Mouse (Mus musculus): ENCODE results near the gene Olfr1202. TPM values are rescaled to one million over a fixed set of nuclear protein-coding genes. Genes with fewer than 3 reads are reported as not detected.

The Olfr1202 gene
- total and polyA plus RNA-seq, 2 experiments from 2014 or later, result not detected

DNA sequence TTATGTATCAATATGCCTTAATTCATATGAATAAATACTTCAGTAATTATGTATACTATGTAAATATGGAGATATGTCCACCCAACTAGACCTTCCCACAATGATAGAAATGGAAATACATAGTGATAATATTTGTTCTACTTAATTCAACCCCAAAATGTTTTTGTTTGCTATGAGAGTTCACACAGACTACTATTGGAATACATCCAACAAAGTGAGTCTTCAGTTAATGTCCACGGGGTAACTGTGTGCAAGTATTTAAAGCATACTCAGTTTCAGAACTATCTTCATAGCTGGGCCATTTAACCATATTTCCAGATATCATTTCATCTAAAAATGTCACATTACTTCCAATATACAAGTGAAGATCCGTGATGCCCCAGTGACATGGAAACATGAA is 48.6 kb downstream of the Olfr1202 start, which contains the start of gene Olfr1206:
Gene Olfr1206, plus strand, starts transcription at position 301 of the 400 bp plus-strand sequence.
- Histone ChIP-seq H3K9me3 (replicated peaks; ENCODE audit: control insufficient read depth, low read length) (no peaks in the 10 kb centered on the region), H3K4me2 (ENCODE audit: low read depth, low read length) (no peak within 1 kb of the TSS), H3K27me3 (ENCODE audit: control insufficient read depth, insufficient read depth, low read length) (no peaks in the 10 kb centered on the region), H3K4me3 (ENCODE audit: low read depth, low read length) (no peak within 1 kb of the TSS), H3K36me3 (replicated peaks; ENCODE audit: control insufficient read depth, insufficient read depth, low read length) (no peaks in the 10 kb centered on the region), H3K9ac (replicated peaks; ENCODE audit: low read depth, low read length) (no peak within 1 kb of the TSS), H3K27ac (ENCODE audit: low read depth) (no peak within 1 kb of the TSS), H3K4me1 (ENCODE audit: control insufficient read depth, insufficient read depth) (no peaks in the 10 kb centered on the region)
- no peak for ATAC-seq (ENCODE audit: insufficient read depth, low read depth)
- TF ChIP-seq EP300 (IDR thresholded peaks at IDR 0.05; ENCODE audit: low read depth) (no peak), CTCF (IDR thresholded peaks at IDR 0.05; ENCODE audit: low read depth) (no peak)
- WGBS, result 52% methylated on average over 2 of the region's 2 CpGs
- no peak for DNase-seq (ENCODE audit: low spot score)

Other genes with a start within 250 kb of the Olfr1202 start
- not detected in 2 replicates for gene Olfr1189, start 228.0 kb upstream of the Olfr1202 start, total RNA-seq (2014; rRNA removed; ENCODE audit: low replicate concordance)
- not detected in 2 replicates for gene Olfr1189, start 228.0 kb upstream of the Olfr1202 start, polyA plus RNA-seq (2015; fragmentation: Nextera tagmentation; extraction: Ambion mirVana)
- gene Olfr1191-ps1, start 174.0 kb upstream of the Olfr1202 start, total RNA-seq (2014; rRNA removed; ENCODE audit: low replicate concordance), result not detected in 2 replicates
- not detected in 2 replicates for gene Olfr1191-ps1, start 174.0 kb upstream of the Olfr1202 start, polyA plus RNA-seq (2015; fragmentation: Nextera tagmentation; extraction: Ambion mirVana)
- gene Olfr1192-ps1, start 166.0 kb upstream of the Olfr1202 start, total RNA-seq (2014; rRNA removed; ENCODE audit: low replicate concordance), result not detected in 2 replicates
- not detected in 2 replicates for gene Olfr1192-ps1, start 166.0 kb upstream of the Olfr1202 start, polyA plus RNA-seq (2015; fragmentation: Nextera tagmentation; extraction: Ambion mirVana)
- gene Olfr1193, start 138.9 kb upstream of the Olfr1202 start, total RNA-seq (2014; rRNA removed; ENCODE audit: low replicate concordance), result not detected in 2 replicates
- gene Olfr1193, start 138.9 kb upstream of the Olfr1202 start, polyA plus RNA-seq (2015; fragmentation: Nextera tagmentation; extraction: Ambion mirVana), result not detected in 2 replicates
- gene Olfr1195, start 125.3 kb upstream of the Olfr1202 start, total RNA-seq (2014; rRNA removed; ENCODE audit: low replicate concordance), result not detected in 2 replicates
- gene Olfr1195, start 125.3 kb upstream of the Olfr1202 start, polyA plus RNA-seq (2015; fragmentation: Nextera tagmentation; extraction: Ambion mirVana), result not detected in 2 replicates
- not detected in 2 replicates for gene Olfr1196, start 109.9 kb upstream of the Olfr1202 start, total RNA-seq (2014; rRNA removed; ENCODE audit: low replicate concordance)
- not detected in 2 replicates for gene Olfr1196, start 109.9 kb upstream of the Olfr1202 start, polyA plus RNA-seq (2015; fragmentation: Nextera tagmentation; extraction: Ambion mirVana)
- gene Olfr1197, start 82.1 kb upstream of the Olfr1202 start, total RNA-seq (2014; rRNA removed; ENCODE audit: low replicate concordance), result not detected in 2 replicates
- gene Olfr1197, start 82.1 kb upstream of the Olfr1202 start, polyA plus RNA-seq (2015; fragmentation: Nextera tagmentation; extraction: Ambion mirVana), result not detected in 2 replicates
- not detected in 2 replicates for gene Olfr1198, start 63.1 kb upstream of the Olfr1202 start, total RNA-seq (2014; rRNA removed; ENCODE audit: low replicate concordance)
- not detected in 2 replicates for gene Olfr1198, start 63.1 kb upstream of the Olfr1202 start, polyA plus RNA-seq (2015; fragmentation: Nextera tagmentation; extraction: Ambion mirVana)
- gene Olfr1199, start 54.0 kb upstream of the Olfr1202 start, total RNA-seq (2014; rRNA removed; ENCODE audit: low replicate concordance), result not detected in 2 replicates
- gene Olfr1199, start 54.0 kb upstream of the Olfr1202 start, polyA plus RNA-seq (2015; fragmentation: Nextera tagmentation; extraction: Ambion mirVana), result not detected in 2 replicates
- gene Olfr1200, start 44.0 kb upstream of the Olfr1202 start, total RNA-seq (2014; rRNA removed; ENCODE audit: low replicate concordance), result not detected in 2 replicates
- gene Olfr1200, start 44.0 kb upstream of the Olfr1202 start, polyA plus RNA-seq (2015; fragmentation: Nextera tagmentation; extraction: Ambion mirVana), result not detected in 2 replicates
- gene Olfr1201, start 21.5 kb upstream of the Olfr1202 start, total RNA-seq (2014; rRNA removed; ENCODE audit: low replicate concordance), result not detected in 2 replicates
- gene Olfr1201, start 21.5 kb upstream of the Olfr1202 start, polyA plus RNA-seq (2015; fragmentation: Nextera tagmentation; extraction: Ambion mirVana), result not detected in 2 replicates
- gene Olfr1205, start 15.2 kb downstream of the Olfr1202 start, total RNA-seq (2014; rRNA removed; ENCODE audit: low replicate concordance), result not detected in 2 replicates
- gene Olfr1205, start 15.2 kb downstream of the Olfr1202 start, polyA plus RNA-seq (2015; fragmentation: Nextera tagmentation; extraction: Ambion mirVana), result not detected in 2 replicates
- gene Olfr1204, start 34.8 kb downstream of the Olfr1202 start, total RNA-seq (2014; rRNA removed; ENCODE audit: low replicate concordance), result not detected in 2 replicates
- gene Olfr1204, start 34.8 kb downstream of the Olfr1202 start, polyA plus RNA-seq (2015; fragmentation: Nextera tagmentation; extraction: Ambion mirVana), result not detected in 2 replicates
- not detected in 2 replicates for gene Olfr1206, start 48.7 kb downstream of the Olfr1202 start, total RNA-seq (2014; rRNA removed; ENCODE audit: low replicate concordance)
- gene Olfr1206, start 48.7 kb downstream of the Olfr1202 start, polyA plus RNA-seq (2015; fragmentation: Nextera tagmentation; extraction: Ambion mirVana), result not detected in 2 replicates
- not detected in 2 replicates for gene Olfr1208, start 87.8 kb downstream of the Olfr1202 start, total RNA-seq (2014; rRNA removed; ENCODE audit: low replicate concordance)
- gene Olfr1208, start 87.8 kb downstream of the Olfr1202 start, polyA plus RNA-seq (2015; fragmentation: Nextera tagmentation; extraction: Ambion mirVana), result not detected in 2 replicates
- gene Olfr1209, start 100.7 kb downstream of the Olfr1202 start, total RNA-seq (2014; rRNA removed; ENCODE audit: low replicate concordance), result not detected in 2 replicates
- not detected in 2 replicates for gene Olfr1209, start 100.7 kb downstream of the Olfr1202 start, polyA plus RNA-seq (2015; fragmentation: Nextera tagmentation; extraction: Ambion mirVana)
- gene Olfr1211, start 123.6 kb downstream of the Olfr1202 start, total RNA-seq (2014; rRNA removed; ENCODE audit: low replicate concordance), result not detected in 2 replicates
- gene Olfr1211, start 123.6 kb downstream of the Olfr1202 start, polyA plus RNA-seq (2015; fragmentation: Nextera tagmentation; extraction: Ambion mirVana), result not detected in 2 replicates
- gene Olfr1212, start 139.5 kb downstream of the Olfr1202 start, total RNA-seq (2014; rRNA removed; ENCODE audit: low replicate concordance), result not detected in 2 replicates
- gene Olfr1212, start 139.5 kb downstream of the Olfr1202 start, polyA plus RNA-seq (2015; fragmentation: Nextera tagmentation; extraction: Ambion mirVana), result not detected in 2 replicates
- not detected in 2 replicates for gene Gm13762, start 165.8 kb downstream of the Olfr1202 start, total RNA-seq (2014; rRNA removed; ENCODE audit: low replicate concordance)
- not detected in 2 replicates for gene Gm13762, start 165.8 kb downstream of the Olfr1202 start, polyA plus RNA-seq (2015; fragmentation: Nextera tagmentation; extraction: Ambion mirVana)
- not detected in 2 replicates for gene Olfr1214, start 178.2 kb downstream of the Olfr1202 start, total RNA-seq (2014; rRNA removed; ENCODE audit: low replicate concordance)
- not detected in 2 replicates for gene Olfr1214, start 178.2 kb downstream of the Olfr1202 start, polyA plus RNA-seq (2015; fragmentation: Nextera tagmentation; extraction: Ambion mirVana)
- gene Olfr1215, start 192.5 kb downstream of the Olfr1202 start, total RNA-seq (2014; rRNA removed; ENCODE audit: low replicate concordance), result not detected in 2 replicates
- gene Olfr1215, start 192.5 kb downstream of the Olfr1202 start, polyA plus RNA-seq (2015; fragmentation: Nextera tagmentation; extraction: Ambion mirVana), result not detected in 2 replicates
- gene Olfr1216, start 203.8 kb downstream of the Olfr1202 start, total RNA-seq (2014; rRNA removed; ENCODE audit: low replicate concordance), result not detected in 2 replicates
- not detected in 2 replicates for gene Olfr1216, start 203.8 kb downstream of the Olfr1202 start, polyA plus RNA-seq (2015; fragmentation: Nextera tagmentation; extraction: Ambion mirVana)
- gene Olfr1217, start 217.6 kb downstream of the Olfr1202 start, total RNA-seq (2014; rRNA removed; ENCODE audit: low replicate concordance), result not detected in 2 replicates
- gene Olfr1217, start 217.6 kb downstream of the Olfr1202 start, polyA plus RNA-seq (2015; fragmentation: Nextera tagmentation; extraction: Ambion mirVana), result not detected in 2 replicates
- gene Olfr1218, start 246.7 kb downstream of the Olfr1202 start, total RNA-seq (2014; rRNA removed; ENCODE audit: low replicate concordance), result not detected in 2 replicates
- not detected in 2 replicates for gene Olfr1218, start 246.7 kb downstream of the Olfr1202 start, polyA plus RNA-seq (2015; fragmentation: Nextera tagmentation; extraction: Ambion mirVana)

All from heart, postnatal 0 days (tissue).